Mouse (Mus musculus): Measurements from ENCODE around the gene Oprd1. TPM values are rescaled to one million over a fixed set of nuclear protein-coding genes. Genes with fewer than 3 reads are reported as not detected.

Oprd1 gene
- total and polyA plus RNA-seq, 3 experiments, result 0.01 TPM; not detected in 2

DNA sequence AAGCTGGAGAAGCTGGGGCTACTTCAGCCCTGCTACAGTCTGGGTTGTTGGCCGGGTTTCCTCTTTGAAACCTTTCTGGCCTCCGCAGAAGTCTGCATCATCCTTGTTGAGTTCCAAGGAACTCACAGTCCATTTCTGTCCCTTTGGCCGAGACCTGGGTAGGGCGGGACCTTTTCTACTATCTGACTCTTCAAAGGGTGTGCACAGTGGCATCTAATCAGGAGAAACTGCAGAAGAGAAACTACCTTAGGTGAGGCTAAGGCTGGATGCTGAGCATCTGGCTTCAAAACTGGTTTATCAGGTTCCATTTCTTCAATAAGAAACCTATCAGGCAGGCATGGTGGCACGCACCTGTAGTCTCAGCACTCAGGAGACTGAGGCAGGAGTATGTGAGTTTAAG lies 79.7 kb downstream of the Oprd1 start:
- DNase-seq (ENCODE audit: low read depth, low spot score), result no peak
- no peaks in the 10 kb centered on the region for H3K27me3 ChIP-seq (ENCODE audit: control insufficient read depth in 1 of 2, insufficient read depth in 2 of 2, low read length in 2 of 2)
- H3K36me3 ChIP-seq (ENCODE audit: control insufficient read depth in 1 of 2, insufficient read depth in 2 of 2, low read length in 2 of 2), result peaks cover 13 to 38% of the 10 kb centered on the region in 2 experiments
- no peak overlapping the region for H3K9ac ChIP-seq (ENCODE audit: control insufficient read depth, low read depth, low read length, poor library complexity, severe bottlenecking)
- TF ChIP-seq ZNF384 (IDR thresholded peaks at IDR 0.05; ENCODE audit: low read depth, low read length) (no peak), E2F4 (IDR thresholded peaks at IDR 0.05; ENCODE audit: borderline replicate concordance, low read depth, low read length) (no peak), TCF12 (IDR thresholded peaks at IDR 0.05; ENCODE audit: low read depth, low read length) (no peak), NRF1 (IDR thresholded peaks at IDR 0.05; ENCODE audit: insufficient read depth, low read depth, low read length, poor library complexity, severe bottlenecking) (no peak), MXI1 (IDR thresholded peaks at IDR 0.05; ENCODE audit: low read depth, low read length) (no peak), TBP (IDR thresholded peaks at IDR 0.05; ENCODE audit: low read depth, low read length) (no peak), TAL1 (IDR thresholded peaks at IDR 0.05; ENCODE audit: low read length) (no peak), ELF1 (IDR thresholded peaks at IDR 0.05; ENCODE audit: low read depth, low read length) (no peak)
- peaks cover 52% of the 10 kb centered on the region for H3K79me2 ChIP-seq (ENCODE audit: control insufficient read depth, insufficient read depth, low read length, poor library complexity)
- no peak overlapping the region for H3K27ac ChIP-seq (ENCODE audit: control insufficient read depth, low read depth, low read length)
- no peaks in the 10 kb centered on the region for H3K9me3 ChIP-seq (replicated peaks; ENCODE audit: insufficient read depth, low read length)
- no peak overlapping the region for H3K4me3 ChIP-seq (ENCODE audit: control insufficient read depth in 1 of 2, insufficient read depth in 1 of 2, low read depth in 2 of 2, low read length in 2 of 2)
- peaks cover 22 to 40% of the 10 kb centered on the region in 2 experiments for H3K4me1 ChIP-seq (ENCODE audit: control insufficient read depth in 1 of 2, insufficient read depth in 2 of 2, low read length in 2 of 2)

DNA sequence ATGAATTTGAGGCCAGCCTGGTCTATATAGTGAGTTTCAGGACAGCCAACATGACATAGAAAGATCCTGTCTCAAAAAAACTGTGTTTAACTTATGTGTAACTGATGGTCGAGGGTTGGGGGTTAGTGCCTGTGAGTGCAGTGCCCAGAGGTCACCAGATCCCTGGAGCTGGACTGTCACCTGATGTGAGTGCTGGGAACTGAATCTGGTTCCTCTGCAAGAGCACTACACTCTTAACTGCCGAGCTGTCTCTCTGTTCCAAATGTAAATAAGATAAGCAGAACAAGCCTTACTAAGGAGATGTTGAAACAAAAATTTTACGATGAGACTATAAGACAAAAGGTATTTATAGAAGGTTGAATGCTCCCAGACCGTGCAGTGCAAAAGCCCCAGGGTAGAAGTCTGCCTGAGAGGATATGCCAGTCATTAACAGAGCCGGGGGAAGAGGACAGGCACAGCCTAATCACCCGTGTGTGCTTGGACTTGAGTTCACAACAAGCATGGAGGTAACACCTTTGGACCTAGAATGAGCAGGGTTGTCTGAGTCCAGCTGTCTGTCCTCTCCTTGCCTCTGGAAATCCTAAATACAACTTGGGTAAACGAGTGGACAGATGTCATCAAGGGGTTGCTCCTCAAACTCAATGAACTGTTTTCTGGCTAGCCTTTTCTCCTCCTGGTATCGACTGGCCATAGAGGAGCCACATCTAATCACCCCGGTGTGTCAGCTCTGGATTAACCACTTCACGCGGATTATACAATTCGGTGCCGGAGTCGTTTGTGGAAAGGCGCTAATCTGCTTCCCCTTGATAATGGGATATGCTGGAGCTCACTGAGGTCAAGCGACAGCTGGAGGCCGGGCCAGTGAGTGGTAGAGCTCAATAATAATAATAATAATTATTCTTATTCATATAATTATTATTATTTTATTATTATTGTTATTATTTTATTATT lies 81.1 kb downstream of the Oprd1 start:
- Histone ChIP-seq H3K27me3 (ENCODE audit: control insufficient read depth in 1 of 2, insufficient read depth in 2 of 2, low read length in 2 of 2) (no peaks in the 10 kb centered on the region), H3K4me3 (ENCODE audit: control insufficient read depth in 1 of 2, insufficient read depth in 1 of 2, low read depth in 2 of 2, low read length in 2 of 2) (no peak overlapping the region), H3K4me1 (ENCODE audit: control insufficient read depth in 1 of 2, insufficient read depth in 2 of 2, low read length in 2 of 2) (peaks cover 24 to 45% of the 10 kb centered on the region in 2 experiments), H3K36me3 (ENCODE audit: control insufficient read depth in 1 of 2, insufficient read depth in 2 of 2, low read length in 2 of 2) (peaks cover 15 to 47% of the 10 kb centered on the region in 2 experiments), H3K9ac (ENCODE audit: control insufficient read depth, low read depth, low read length, poor library complexity, severe bottlenecking) (no peak overlapping the region), H3K27ac (ENCODE audit: control insufficient read depth, low read depth, low read length) (no peak overlapping the region), H3K79me2 (ENCODE audit: control insufficient read depth, insufficient read depth, low read length, poor library complexity) (peaks cover 59% of the 10 kb centered on the region), H3K9me3 (replicated peaks; ENCODE audit: insufficient read depth, low read length) (no peaks in the 10 kb centered on the region)
- DNase-seq (ENCODE audit: low read depth, low spot score), result peak; percentile 28
- no peak for TF ChIP-seq UBTF (IDR thresholded peaks at IDR 0.05; ENCODE audit: borderline replicate concordance, insufficient read depth, low read depth, low read length)
- TF ChIP-seq ETS1 (IDR thresholded peaks at IDR 0.05; ENCODE audit: low read depth, low read length), result 0 out of 2 replicates have a peak, but pooled peaks have one; percentile 31

DNA sequence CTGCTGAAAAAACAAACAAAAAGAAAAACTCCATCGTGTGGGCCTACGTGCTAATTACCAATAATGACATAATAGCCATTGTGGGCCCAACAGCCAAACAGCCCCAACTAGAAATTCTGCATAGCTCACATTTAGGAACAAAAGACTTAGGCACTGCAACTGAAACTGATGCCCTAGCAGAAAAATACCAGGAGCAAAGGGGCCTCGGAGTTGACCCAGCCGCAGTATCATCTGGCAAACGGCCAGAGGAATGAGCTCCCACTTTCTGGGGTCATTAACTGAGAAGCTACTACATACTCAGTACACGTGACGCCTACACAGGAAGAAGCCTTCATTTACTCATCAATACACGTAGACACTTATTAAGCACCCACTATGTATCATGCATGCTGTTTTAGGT lies 82.0 kb downstream of the Oprd1 start:
- Histone ChIP-seq H3K79me2 (ENCODE audit: control insufficient read depth, insufficient read depth, low read length, poor library complexity) (peaks cover 57% of the 10 kb centered on the region), H3K4me3 (ENCODE audit: control insufficient read depth in 1 of 2, insufficient read depth in 1 of 2, low read depth in 2 of 2, low read length in 2 of 2) (no peak overlapping the region), H3K4me1 (ENCODE audit: control insufficient read depth in 1 of 2, insufficient read depth in 2 of 2, low read length in 2 of 2) (peaks cover 24 to 37% of the 10 kb centered on the region in 2 experiments), H3K9me3 (replicated peaks; ENCODE audit: insufficient read depth, low read length) (no peaks in the 10 kb centered on the region), H3K9ac (ENCODE audit: control insufficient read depth, low read depth, low read length, poor library complexity, severe bottlenecking) (no peak overlapping the region), H3K36me3 (ENCODE audit: control insufficient read depth in 1 of 2, insufficient read depth in 2 of 2, low read length in 2 of 2) (peaks cover 17 to 40% of the 10 kb centered on the region in 2 experiments), H3K27ac (ENCODE audit: control insufficient read depth, low read depth, low read length) (no peak overlapping the region), H3K27me3 (ENCODE audit: control insufficient read depth in 1 of 2, insufficient read depth in 2 of 2, low read length in 2 of 2) (no peaks in the 10 kb centered on the region)
- no peak for DNase-seq (ENCODE audit: low read depth, low spot score)
- TF ChIP-seq USF2 (IDR thresholded peaks at IDR 0.05; ENCODE audit: borderline replicate concordance in 1 of 2, insufficient read depth in 1 of 2, low read depth in 1 of 2, low read length in 2 of 2) (no peak), UBTF (IDR thresholded peaks at IDR 0.05; ENCODE audit: borderline replicate concordance, insufficient read depth, low read depth, low read length) (no peak), MYB (IDR thresholded peaks at IDR 0.05; ENCODE audit: low read depth, low read length) (no peak), TCF12 (IDR thresholded peaks at IDR 0.05; ENCODE audit: low read depth, low read length) (no peak), GABPA (IDR thresholded peaks at IDR 0.05; ENCODE audit: low read depth, low read length) (no peak), ETS1 (IDR thresholded peaks at IDR 0.05; ENCODE audit: low read depth, low read length) (no peak), NELFE (IDR thresholded peaks at IDR 0.05; ENCODE audit: low read depth, low read length) (no peak), JUND (IDR thresholded peaks at IDR 0.05; ENCODE audit: low read depth, low read length) (no peak), CHD1 (IDR thresholded peaks at IDR 0.05; ENCODE audit: low read depth, low read length) (no peak), ZKSCAN1 (IDR thresholded peaks at IDR 0.05; ENCODE audit: low read depth, low read length) (no peak), POLR2A (IDR thresholded peaks at IDR 0.05; ENCODE audit: control insufficient read depth in 1 of 2, insufficient read depth in 1 of 2, low read depth in 1 of 2, low read length in 2 of 2, poor library complexity in 1 of 2) (no peak), USF1 (IDR thresholded peaks at IDR 0.05; ENCODE audit: low read depth, low read length) (no peak), KAT2A (conservative IDR thresholded peaks at IDR 0.05; ENCODE audit: low read depth, low read length) (no peak), ZC3H11A (IDR thresholded peaks at IDR 0.05; ENCODE audit: low read depth, low read length) (no peak), NRF1 (IDR thresholded peaks at IDR 0.05; ENCODE audit: insufficient read depth, low read depth, low read length, poor library complexity, severe bottlenecking) (no peak), SMC3 (IDR thresholded peaks at IDR 0.05; ENCODE audit: low read depth, low read length) (no peak)
